ENCODE assay signal across 24 mouse cellular contexts in the genomic region with DNA sequence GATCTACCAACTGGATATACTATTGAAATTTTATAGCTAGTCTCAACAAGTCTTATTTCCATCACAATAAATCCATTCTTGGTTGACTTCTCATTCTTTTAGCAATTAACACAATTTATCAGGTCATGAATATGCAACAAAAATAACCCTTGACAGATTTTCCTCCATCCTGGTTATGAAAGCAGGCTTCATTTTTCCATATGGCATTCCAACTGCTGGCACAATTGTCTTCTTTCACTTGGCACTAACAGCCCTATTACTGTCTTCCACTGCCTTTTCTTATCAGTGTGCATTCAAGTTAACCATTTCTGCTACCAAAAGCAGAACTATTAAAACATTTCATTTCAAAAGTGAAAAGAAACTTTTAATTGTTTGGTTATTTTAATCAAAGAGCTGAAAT.
DNase-seq lines count a peak whose midpoint lies in the region; ATAC-seq and TF ChIP-seq lines count a peak whose summit lies in the region.
"Had no signal": no experiment of that assay in that cellular context is flagged by ENCODE, and none has a peak within 500 bp of the region (broad histone marks: within the 10 kb centered on the region; RNA-seq: fewer than 3 reads in every experiment).

No protein-coding gene starts in this region.

- no peak overlapping the region for H3K9ac ChIP-seq in forebrain, embryonic 15.5 days (replicated peaks)
- H3K9ac ChIP-seq: heart, embryonic 13.5 days; hindbrain, embryonic 15.5 days; limb, embryonic 15.5 days; midbrain, embryonic 12.5 days; stomach, embryonic 15.5 days had no signal

- no peak overlapping the region for H3K4me3 ChIP-seq in forebrain, embryonic 15.5 days
- no peak overlapping the region for H3K4me3 ChIP-seq in forebrain, embryonic 10.5 days
- no peak overlapping the region for H3K4me3 ChIP-seq in limb, embryonic 10.5 days
- H3K4me3 ChIP-seq: embryonic facial prominence, embryonic 10.5 days; heart, embryonic 13.5 days; hindbrain, embryonic 15.5 days; limb, embryonic 15.5 days; midbrain, embryonic 12.5 days; myocyte; stomach, embryonic 15.5 days had no signal

- TF ChIP-seq CTCF in brain, embryonic 14.5 days (IDR thresholded peaks at IDR 0.05; ENCODE audit: borderline replicate concordance, extremely low read depth, insufficient read depth, insufficient read length) = no peak

- ATAC-seq in forebrain, embryonic 15.5 days (replicated peaks) = peak; percentile 80

- no peak overlapping the region for H3K4me2 ChIP-seq in forebrain, embryonic 15.5 days (replicated peaks)
- H3K4me2 ChIP-seq: heart, embryonic 13.5 days; hindbrain, embryonic 15.5 days; limb, embryonic 15.5 days; midbrain, embryonic 12.5 days; stomach, embryonic 15.5 days had no signal

- DNase-seq in forebrain, embryonic 10.5 days (ENCODE audit: extremely low spot score, low spot score) = no peak
- peak; percentile 87 for DNase-seq in brain, embryonic 14.5 days (ENCODE audit: low read depth)
- peak; percentile 12 to 64 for DNase-seq in cerebellum, postnatal 14 days
- DNase-seq in layer of hippocampus, adult 9-10 months (ENCODE audit: low spot score) = peak; percentile 49
- DNase-seq in right cerebral cortex, adult 18-20 months = no peak
- no peak for DNase-seq in kidney, adult 11 months
- DNase-seq in limb, embryonic 10.5 days (ENCODE audit: low spot score) = no peak
- DNase-seq: adrenal gland, adult 8-10 months; gastrocnemius, postnatal 10 days; heart, adult 11 months; heart, postnatal 36 days; kidney, adult 18-20 months; lung, postnatal 10 days; right cerebral cortex, postnatal 25 days; thymus, adult 18-20 months had no signal

- H3K9me3 ChIP-seq in forebrain, embryonic 15.5 days = no peaks in the 10 kb centered on the region
- no peaks in the 10 kb centered on the region for H3K9me3 ChIP-seq in forebrain, embryonic 10.5 days
- H3K9me3 ChIP-seq in limb, embryonic 10.5 days (replicated peaks) = no peaks in the 10 kb centered on the region
- H3K9me3 ChIP-seq: embryonic facial prominence, embryonic 10.5 days; heart, embryonic 13.5 days; hindbrain, embryonic 15.5 days; limb, embryonic 15.5 days; midbrain, embryonic 12.5 days; stomach, embryonic 15.5 days had no signal

- no peaks in the 10 kb centered on the region for H3K27me3 ChIP-seq in forebrain, embryonic 15.5 days
- H3K27me3 ChIP-seq in forebrain, embryonic 10.5 days (ENCODE audit: poor library complexity, severe bottlenecking) = no peaks in the 10 kb centered on the region
- H3K27me3 ChIP-seq in limb, embryonic 10.5 days (ENCODE audit: low read depth, poor library complexity, severe bottlenecking) = no peaks in the 10 kb centered on the region
- H3K27me3 ChIP-seq: heart, embryonic 13.5 days; hindbrain, embryonic 15.5 days; limb, embryonic 15.5 days; midbrain, embryonic 12.5 days; stomach, embryonic 15.5 days had no signal

- no peak for TF ChIP-seq POLR2A in brain, embryonic 14.5 days (IDR thresholded peaks at IDR 0.05; ENCODE audit: borderline replicate concordance, extremely low read depth, insufficient read depth, insufficient read length, poor library complexity, severe bottlenecking)

- no peaks in the 10 kb centered on the region for H3K4me1 ChIP-seq in forebrain, embryonic 15.5 days
- no peaks in the 10 kb centered on the region for H3K4me1 ChIP-seq in forebrain, embryonic 10.5 days
- H3K4me1 ChIP-seq in limb, embryonic 10.5 days = no peaks in the 10 kb centered on the region
- H3K4me1 ChIP-seq: embryonic facial prominence, embryonic 10.5 days; heart, embryonic 13.5 days; hindbrain, embryonic 15.5 days; limb, embryonic 15.5 days; midbrain, embryonic 12.5 days; stomach, embryonic 15.5 days had no signal

- H3K27ac ChIP-seq in forebrain, embryonic 15.5 days (replicated peaks) = no peak overlapping the region
- no peak overlapping the region for H3K27ac ChIP-seq in forebrain, embryonic 10.5 days
- no peak overlapping the region for H3K27ac ChIP-seq in limb, embryonic 10.5 days
- H3K27ac ChIP-seq: embryonic facial prominence, embryonic 10.5 days; heart, embryonic 13.5 days; hindbrain, embryonic 15.5 days; kidney, postnatal 0 days; limb, embryonic 15.5 days; midbrain, embryonic 12.5 days; stomach, embryonic 15.5 days had no signal

- H3K36me3 ChIP-seq in forebrain, embryonic 15.5 days = no peaks in the 10 kb centered on the region
- no peaks in the 10 kb centered on the region for H3K36me3 ChIP-seq in forebrain, embryonic 10.5 days (replicated peaks)
- H3K36me3 ChIP-seq in limb, embryonic 10.5 days = no peaks in the 10 kb centered on the region
- H3K36me3 ChIP-seq: embryonic facial prominence, embryonic 10.5 days; heart, embryonic 13.5 days; hindbrain, embryonic 15.5 days; limb, embryonic 15.5 days; midbrain, embryonic 12.5 days; stomach, embryonic 15.5 days had no signal

Comparison
In these comparisons a context has a peak if more than half of its experiments do, and no peak if none do; other contexts are left out.
1. DNase-seq: peak in brain, embryonic 14.5 days (single experiment), cerebellum, postnatal 14 days (2 of 2) and layer of hippocampus, adult 9-10 months (single experiment); none in forebrain, embryonic 10.5 days (single experiment), right cerebral cortex, adult 18-20 months (single experiment), kidney, adult 11 months (single experiment) and limb, embryonic 10.5 days (single experiment).